Mouse (Mus musculus) CD8-positive naive resting alpha-beta T cell, adult 2 months (primary cell): ENCODE data around the gene Sp100.
"Not testable (repeated sequence)": the region's sequence is repeated elsewhere in the genome, so short reads cannot be mapped to it uniquely, and the experiment has no call there.

ENCODE experiments used
- DNase-seq, 2 experiments: peaks; one replicate each; pipeline ENCODE4 v3.0.0; 2022; ENCODE audit warnings: low read depth in 2 of 2, low spot score in 2 of 2

Sp100 gene

GRCm38 (mm10) chr1:85649881-85650280 is at the start of gene Sp100:
Gene Sp100 (plus strand): TSS chr1:85649988.
- DNase-seq: peak; percentile 43 to 50

GRCm38 (mm10) chr1:85600078-85600477 is 49.7 kb upstream of the Sp100 start, which contains the start of gene Sp140:
Gene Sp140 (plus strand): TSS chr1:85600378.
- not testable (repeated sequence) for DNase-seq

DNA sequence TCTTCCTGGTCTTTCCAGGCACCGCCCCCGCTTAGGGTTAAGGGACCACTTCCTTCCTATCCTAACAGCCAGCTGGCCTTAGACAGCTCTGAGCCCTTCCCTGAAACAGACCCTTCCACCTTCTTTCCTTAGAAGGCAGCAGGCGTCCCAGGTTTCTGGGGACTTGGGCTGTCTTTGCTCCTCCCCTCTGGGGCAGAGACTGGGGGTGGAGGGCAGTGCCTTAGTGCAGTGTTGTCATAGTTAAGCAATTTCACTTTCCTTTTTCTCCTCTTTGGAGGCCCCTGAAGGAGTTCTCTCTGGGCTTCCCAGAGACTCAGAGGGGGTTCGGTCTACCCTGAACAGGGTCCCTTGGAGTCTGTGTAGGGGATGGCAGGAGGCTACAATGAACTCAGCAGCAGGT is 49.0 kb upstream of the Sp100 start:
- peak; percentile 28 to 51 for DNase-seq

- not testable (repeated sequence) for DNase-seq
Observed at GRCm38 (mm10) chr1:85604341-85604740, 45.4 kb upstream of the Sp100 start.

GRCm38 (mm10) chr1:85608361-85608760 is 41.4 kb upstream of the Sp100 start:
- not testable (repeated sequence) for DNase-seq

GRCm38 (mm10) chr1:85610581-85610980 is 39.2 kb upstream of the Sp100 start:
- DNase-seq: not testable (repeated sequence)

DNA sequence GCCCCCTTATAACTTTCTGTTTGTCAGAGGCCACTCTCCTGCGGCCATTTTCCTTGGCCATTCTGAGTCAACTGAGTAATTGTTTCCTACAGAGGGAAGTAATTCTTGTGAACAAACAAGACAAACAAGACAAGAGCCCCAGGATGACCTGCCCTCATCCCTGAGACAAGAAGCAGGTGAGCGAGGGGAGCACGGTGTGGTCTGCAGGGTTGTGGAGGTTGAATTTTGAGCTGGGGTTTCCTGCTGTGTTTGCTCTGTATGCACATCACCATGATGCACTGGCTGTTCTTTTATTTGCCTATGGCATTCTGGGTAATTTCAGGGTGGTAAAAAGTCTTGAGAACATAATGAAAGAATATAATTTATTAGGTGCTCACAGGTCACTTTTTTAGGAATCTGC is 34.7 kb upstream of the Sp100 start:
- not testable (repeated sequence) for DNase-seq

GRCm38 (mm10) chr1:85615819-85616218 is 34.0 kb upstream of the Sp100 start:
- not testable (repeated sequence) for DNase-seq

DNA sequence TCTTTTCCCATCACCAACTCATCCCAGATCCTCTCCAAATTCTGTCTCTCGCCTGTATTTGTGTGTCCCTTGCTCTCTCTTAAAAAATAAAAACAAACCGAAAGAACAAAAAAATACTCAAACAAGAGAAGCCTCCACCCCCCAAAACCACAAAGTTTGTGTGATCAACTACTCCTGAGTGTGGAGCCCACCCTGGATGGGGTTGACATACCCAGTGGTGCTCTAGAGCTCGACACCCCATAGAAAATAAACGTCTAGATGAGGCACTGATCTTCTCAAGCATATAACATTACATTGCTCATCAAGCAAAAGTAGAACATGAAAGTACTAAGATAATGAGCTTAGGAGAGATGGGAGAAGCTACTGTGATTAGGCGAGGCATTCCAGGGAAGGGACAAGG is 32.6 kb upstream of the Sp100 start:
- DNase-seq: not testable (repeated sequence)

DNA sequence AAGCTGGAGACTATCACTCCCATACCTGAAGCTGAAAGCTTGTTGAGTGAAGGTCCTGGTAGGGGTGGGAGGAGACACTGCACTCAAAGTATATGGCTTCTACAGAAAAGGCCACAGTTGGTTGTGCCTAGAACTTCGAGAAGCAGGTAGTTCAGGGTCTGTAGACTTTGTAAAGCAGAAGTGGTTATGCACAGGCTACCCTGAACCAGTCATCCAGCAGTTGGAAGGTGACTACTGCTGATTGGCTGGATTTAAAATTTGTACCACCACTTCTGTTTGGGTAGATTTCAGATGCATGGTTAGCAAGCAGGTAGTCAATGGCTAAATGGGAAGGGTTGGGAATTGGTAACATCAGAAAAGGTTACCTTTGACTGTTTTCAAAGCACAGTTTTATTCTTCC is 31.1 kb upstream of the Sp100 start:
- not testable (repeated sequence) for DNase-seq

DNA sequence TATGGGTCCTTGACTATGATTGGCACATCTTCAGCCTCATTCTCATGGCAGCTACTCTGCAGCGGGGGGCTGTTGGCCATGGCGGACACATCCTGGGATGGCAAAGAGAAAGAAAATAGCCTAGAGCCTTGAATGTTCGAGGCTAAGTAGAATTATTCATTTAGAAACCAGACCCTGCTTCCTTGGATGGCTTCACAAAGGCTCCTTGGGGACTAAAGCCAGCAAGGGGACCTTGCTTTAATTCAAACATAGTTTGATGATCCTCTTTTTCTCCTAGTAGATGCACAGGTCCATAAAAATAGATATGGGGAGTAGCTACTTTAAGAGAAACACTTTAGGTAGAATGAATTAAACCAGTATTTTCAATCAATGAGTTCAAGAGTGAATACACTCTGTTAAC is 12.9 kb upstream of the Sp100 start:
- not testable (repeated sequence) for DNase-seq

GRCm38 (mm10) chr1:85638144-85638543 is 11.6 kb upstream of the Sp100 start:
- DNase-seq: not testable (repeated sequence)

- not testable (repeated sequence) for DNase-seq
Observed at GRCm38 (mm10) chr1:85650524-85650923, 736 bp downstream of the Sp100 start.

- peak in 1 of 2 experiments; percentile 38 for DNase-seq
Observed at GRCm38 (mm10) chr1:85651770-85652275, 2.0 kb downstream of the Sp100 start.

GRCm38 (mm10) chr1:85657211-85657610 is 7.4 kb downstream of the Sp100 start:
- not testable (repeated sequence) for DNase-seq

DNA sequence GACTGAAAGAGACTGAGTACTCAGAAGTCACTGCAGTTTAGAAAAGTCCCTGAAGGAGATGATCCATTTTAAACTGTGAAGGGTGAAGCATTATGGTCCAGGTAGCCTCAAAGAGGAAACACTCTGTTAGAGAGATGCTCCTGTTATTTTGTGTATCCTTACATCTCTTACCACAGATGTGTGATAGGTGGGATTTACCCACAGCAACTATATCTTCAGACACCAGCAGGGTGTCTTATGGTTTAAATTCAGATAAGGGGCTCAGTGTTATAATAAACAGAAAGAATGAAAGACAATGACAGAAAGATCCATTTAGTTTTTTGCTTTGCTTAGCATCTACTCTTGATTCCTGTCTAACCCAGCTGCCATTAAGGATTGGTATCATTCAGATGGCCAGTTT is 14.5 kb downstream of the Sp100 start:
- DNase-seq: no peak

DNA sequence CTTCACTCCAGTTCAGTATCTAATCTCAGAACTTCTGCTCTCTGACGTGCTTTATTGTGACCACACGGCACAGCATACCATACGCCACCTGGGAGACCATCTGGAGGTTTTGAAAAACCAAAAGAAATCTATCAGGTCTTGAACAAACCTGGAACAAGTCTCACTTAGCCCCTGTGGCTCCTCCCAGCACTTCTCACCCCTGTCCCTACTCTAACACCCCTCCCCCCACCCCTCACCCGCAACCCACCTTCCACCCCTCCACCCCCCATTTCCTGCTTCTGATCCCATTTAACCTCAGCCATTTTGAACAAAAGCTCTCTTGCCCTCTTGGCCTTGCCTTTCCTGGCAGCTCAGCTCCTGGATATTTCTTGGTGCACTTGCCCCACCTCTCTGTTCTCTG is 30.4 kb downstream of the Sp100 start:
- peak; percentile 33 to 35 for DNase-seq

DNA sequence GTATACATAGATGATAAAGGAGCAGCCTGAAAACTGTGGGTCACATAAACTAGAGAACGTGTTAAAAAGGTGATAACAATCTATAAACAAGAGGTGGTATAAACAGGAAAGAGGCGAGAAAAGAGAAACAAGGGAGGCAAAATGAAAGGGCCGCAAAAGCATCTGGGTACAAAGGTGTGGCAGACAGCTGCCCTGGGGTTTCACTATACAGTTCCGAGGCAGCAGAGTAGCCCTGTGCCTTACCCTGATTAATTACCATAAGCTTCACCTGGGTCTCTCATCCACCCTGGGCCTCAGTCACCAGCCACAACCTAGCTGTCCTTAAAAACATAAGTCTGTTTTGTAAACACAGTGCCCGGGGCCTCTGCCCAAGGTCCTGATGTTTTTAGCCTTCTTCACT is 36.9 kb downstream of the Sp100 start:
- DNase-seq: peak; percentile 15 to 34

DNA sequence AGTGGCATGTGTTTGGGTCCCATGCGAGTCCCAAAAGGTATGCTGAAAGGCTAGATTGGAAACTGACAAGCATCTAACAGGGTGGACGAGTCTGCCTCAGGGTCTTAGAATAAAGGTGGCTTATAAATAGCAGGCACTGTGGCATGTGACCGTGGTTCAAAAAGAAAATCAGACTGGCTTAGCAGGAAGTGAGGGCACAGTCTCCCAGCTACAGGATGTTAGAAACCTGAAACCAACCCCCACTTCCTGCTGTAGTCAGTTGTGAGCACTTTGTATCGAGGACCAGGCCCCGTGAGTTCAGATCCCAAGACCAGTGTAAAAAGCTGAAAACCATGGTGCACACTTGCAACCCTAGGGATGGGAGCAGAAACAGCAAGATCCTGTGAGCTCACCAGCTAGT is 37.6 kb downstream of the Sp100 start:
- DNase-seq: peak; percentile 66 to 76

- no peak for DNase-seq
Observed at GRCm38 (mm10) chr1:85690544-85690943, 40.8 kb downstream of the Sp100 start.

DNA sequence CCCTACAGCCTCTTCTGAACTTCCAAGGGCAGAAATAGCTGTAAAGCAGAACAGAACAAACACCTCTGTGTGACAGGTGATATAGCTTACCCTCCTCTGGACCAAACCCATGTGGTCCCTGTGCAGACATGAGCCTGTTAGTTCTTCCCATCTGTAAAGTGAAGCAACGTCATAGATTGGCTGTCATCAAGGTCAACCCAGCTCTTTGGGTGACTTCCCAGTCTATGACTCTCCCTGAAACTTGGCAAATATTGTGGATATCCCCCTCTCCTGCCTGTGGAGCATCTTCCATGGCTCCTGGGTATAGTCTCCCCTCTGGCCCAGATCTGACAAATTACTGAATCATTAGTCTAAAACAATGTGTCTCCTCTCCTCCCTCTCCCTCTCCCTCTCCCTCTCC is 42.5 kb downstream of the Sp100 start:
- DNase-seq: no peak

GRCm38 (mm10) chr1:85693280-85693679 is 43.5 kb downstream of the Sp100 start:
- DNase-seq: no peak

DNA sequence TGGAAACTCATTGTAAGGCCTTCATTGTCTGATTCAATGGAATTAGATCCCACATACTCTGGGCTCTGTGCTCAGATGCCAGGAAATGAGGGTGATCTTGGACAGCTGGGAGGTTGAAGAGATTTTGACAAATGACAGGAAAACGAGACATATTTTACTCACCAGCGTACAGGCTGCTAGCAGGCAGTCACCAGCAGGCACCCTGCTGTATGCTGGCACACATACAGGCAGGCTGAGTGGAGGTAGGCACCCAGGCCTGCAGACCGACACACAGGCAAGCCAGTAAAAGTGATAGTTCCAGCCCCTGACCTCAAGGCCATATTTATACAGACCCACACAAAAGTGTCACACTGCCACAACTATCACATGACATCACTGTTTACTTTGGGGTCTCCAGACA is 45.9 kb downstream of the Sp100 start:
- DNase-seq: no peak
